Comparison of ENCODE assay signal across 8 mouse cellular contexts in the genomic region with DNA sequence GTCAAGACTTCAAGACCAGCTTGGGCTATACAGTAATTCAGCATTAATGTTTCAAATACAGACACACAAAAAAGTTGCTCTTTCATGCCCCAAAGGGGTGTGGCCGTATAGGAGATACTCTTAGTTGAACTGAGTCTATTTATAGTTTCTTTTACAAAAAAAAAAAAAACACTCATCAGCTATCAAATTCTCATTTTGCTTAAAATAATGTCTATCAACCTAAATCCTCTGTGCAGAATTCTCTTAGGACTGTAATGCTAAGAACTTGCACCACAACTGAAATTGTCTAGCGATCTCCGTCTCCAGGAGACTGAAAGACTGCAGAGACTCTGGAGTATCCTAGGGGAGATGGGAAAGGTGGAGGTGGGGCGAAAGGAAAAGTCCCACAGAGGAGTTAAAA. TPM values are rescaled to one million over a fixed set of nuclear protein-coding genes. Genes with fewer than 3 reads are reported as not detected.
A peak's percentile ranks its signal among the peaks of the same experiment; 100 is the strongest.
DNase-seq lines count a peak whose midpoint lies in the region; ATAC-seq lines count a peak whose summit lies in the region.

No protein-coding gene starts in this region.

- no peak for ATAC-seq in kidney, embryonic 16.5 days (ENCODE audit: low FRiP score, low TSS enrichment)
- no peak for ATAC-seq in hindbrain, embryonic 14.5 days (ENCODE audit: low FRiP score)
- ATAC-seq in midbrain, embryonic 15.5 days (replicated peaks) = no peak

- no peak overlapping the region for H3K27ac ChIP-seq in kidney, embryonic 16.5 days (ENCODE audit: low read length)
- no peak overlapping the region; the same call in 1 of the 2 replicates for H3K27ac ChIP-seq in brown adipose tissue, adult 24 weeks (replicated peaks; ENCODE audit: low read depth, low read length)
- peak overlapping the region; percentile 33; the same call in 1 of the 2 replicates for H3K27ac ChIP-seq in hindbrain, embryonic 14.5 days
- peak overlapping the region; percentile 26 for H3K27ac ChIP-seq in midbrain, embryonic 15.5 days

- H3K27me3 ChIP-seq in kidney, embryonic 16.5 days (ENCODE audit: insufficient read depth, low read length) = no peaks in the 10 kb centered on the region
- no peaks in the 10 kb centered on the region for H3K27me3 ChIP-seq in hindbrain, embryonic 14.5 days (ENCODE audit: control insufficient read depth, insufficient read depth, low read length)
- H3K27me3 ChIP-seq in midbrain, embryonic 15.5 days (replicated peaks) = no peaks in the 10 kb centered on the region

- no peaks in the 10 kb centered on the region for H3K36me3 ChIP-seq in kidney, embryonic 16.5 days (ENCODE audit: insufficient read depth, low read length)
- no peaks in the 10 kb centered on the region for H3K36me3 ChIP-seq in hindbrain, embryonic 14.5 days (replicated peaks; ENCODE audit: control insufficient read depth, insufficient read depth)
- H3K36me3 ChIP-seq in midbrain, embryonic 15.5 days (replicated peaks) = no peaks in the 10 kb centered on the region

- WGBS in kidney, embryonic 16.5 days = 15% methylated on average over 4 of the region's 4 CpGs
- WGBS in hindbrain, embryonic 14.5 days = 25% methylated on average over 4 of the region's 4 CpGs
- 20% methylated on average over 4 of the region's 4 CpGs for WGBS in midbrain, embryonic 15.5 days

- H3K9me3 ChIP-seq in kidney, embryonic 16.5 days (ENCODE audit: low read length) = no peaks in the 10 kb centered on the region
- no peaks in the 10 kb centered on the region for H3K9me3 ChIP-seq in hindbrain, embryonic 14.5 days (ENCODE audit: control insufficient read depth, low read length)
- no peaks in the 10 kb centered on the region for H3K9me3 ChIP-seq in midbrain, embryonic 15.5 days

- peak overlapping the region; percentile 70 for H3K9ac ChIP-seq in kidney, embryonic 16.5 days (replicated peaks; ENCODE audit: low read length)
- H3K9ac ChIP-seq in hindbrain, embryonic 14.5 days = peak overlapping the region; percentile 63
- H3K9ac ChIP-seq in midbrain, embryonic 15.5 days = peak overlapping the region; percentile 56

- peaks cover 16% of the 10 kb centered on the region for H3K4me1 ChIP-seq in kidney, embryonic 16.5 days (ENCODE audit: insufficient read depth, low read length)
- H3K4me1 ChIP-seq in brown adipose tissue, adult 24 weeks (ENCODE audit: control insufficient read depth, insufficient read depth, insufficient read length, low read length) = no peaks in the 10 kb centered on the region; the same call in 1 of the 2 replicates
- peaks cover 30% of the 10 kb centered on the region for H3K4me1 ChIP-seq in hindbrain, embryonic 14.5 days (replicated peaks; ENCODE audit: control insufficient read depth, insufficient read depth, low read length)
- H3K4me1 ChIP-seq in midbrain, embryonic 15.5 days = peaks cover 39% of the 10 kb centered on the region

- H3K4me3 ChIP-seq in kidney, embryonic 16.5 days (ENCODE audit: low read length) = peak overlapping the region; percentile 79
- peak overlapping the region; percentile 80 for H3K4me3 ChIP-seq in brown adipose tissue, adult 24 weeks (ENCODE audit: insufficient read depth, low read depth, low read length)
- peak overlapping the region; percentile 88 for H3K4me3 ChIP-seq in hindbrain, embryonic 14.5 days (replicated peaks; ENCODE audit: low read length)
- H3K4me3 ChIP-seq in midbrain, embryonic 15.5 days = peak overlapping the region; percentile 78

- no peak for DNase-seq in kidney, adult 11 months
- no peak for DNase-seq in hindbrain, embryonic 14.5 days (ENCODE audit: low spot score)
- DNase-seq in gastrocnemius, postnatal 25 days = no peak
- DNase-seq in urinary bladder, postnatal 10 days (ENCODE audit: low spot score) = no peak
- no peak for DNase-seq in spleen, postnatal 14 days (ENCODE audit: low spot score in 2 of 2)

- H3K4me2 ChIP-seq in kidney, embryonic 16.5 days (replicated peaks; ENCODE audit: low read depth, low read length) = peak overlapping the region; percentile 92
- peak overlapping the region; percentile 91 for H3K4me2 ChIP-seq in hindbrain, embryonic 14.5 days (replicated peaks)
- H3K4me2 ChIP-seq in midbrain, embryonic 15.5 days = peak overlapping the region; percentile 71

RNA-seq across cellular contexts. Expression of gene Klhl28, which starts 0.8 kb away (rescaled TPM):
- polyA plus RNA-seq in kidney, embryonic 16.5 days (2015; fragmentation: Nextera tagmentation; extraction: Ambion mirVana) = 9.0 and 10.4 TPM in 2 replicates
- 3.7 and 5.0 TPM in 2 replicates for polyA plus RNA-seq in brown adipose tissue, adult 24 weeks (2012; ENCODE audit: insufficient read depth, insufficient read length, missing spikeins)
- 33.1 and 33.8 TPM in 2 replicates for polyA plus RNA-seq in hindbrain, embryonic 14.5 days (2014; fragmentation: Nextera tagmentation; extraction: Ambion mirVana)
- polyA plus RNA-seq in midbrain, embryonic 15.5 days (2015; fragmentation: Nextera tagmentation; extraction: Ambion mirVana) = 27.2 and 27.7 TPM in 2 replicates
- total RNA-seq in gastrocnemius, postnatal 25 days (2021) = 1 to 10 TPM; 8.7 to 9.1 TPM

RNA-seq across cellular contexts. Expression of gene Togaram1, which starts 1.0 kb away (rescaled TPM):
- polyA plus RNA-seq in kidney, embryonic 16.5 days (2015; fragmentation: Nextera tagmentation; extraction: Ambion mirVana) = 28.7 and 32.0 TPM in 2 replicates
- 5.2 and 5.4 TPM in 2 replicates for polyA plus RNA-seq in brown adipose tissue, adult 24 weeks (2012; ENCODE audit: insufficient read depth, insufficient read length, missing spikeins)
- polyA plus RNA-seq in hindbrain, embryonic 14.5 days (2014; fragmentation: Nextera tagmentation; extraction: Ambion mirVana) = 25.1 and 26.4 TPM in 2 replicates
- polyA plus RNA-seq in midbrain, embryonic 15.5 days (2015; fragmentation: Nextera tagmentation; extraction: Ambion mirVana) = 19.1 and 25.4 TPM in 2 replicates
- total RNA-seq in gastrocnemius, postnatal 25 days (2021) = 1 to 10 TPM; 7.3 to 8.3 TPM

RNA-seq across cellular contexts. Expression of gene Gm527, which starts 46.9 kb away (rescaled TPM):
- polyA plus RNA-seq in kidney, embryonic 16.5 days (2015; fragmentation: Nextera tagmentation; extraction: Ambion mirVana) = 0.60 and 2.4 TPM in 2 replicates
- 3.7 and 5.3 TPM in 2 replicates for polyA plus RNA-seq in brown adipose tissue, adult 24 weeks (2012; ENCODE audit: insufficient read depth, insufficient read length, missing spikeins)
- 3.7 and 5.3 TPM in 2 replicates for polyA plus RNA-seq in hindbrain, embryonic 14.5 days (2014; fragmentation: Nextera tagmentation; extraction: Ambion mirVana)
- 1.7 and 2.4 TPM in 2 replicates for polyA plus RNA-seq in midbrain, embryonic 15.5 days (2015; fragmentation: Nextera tagmentation; extraction: Ambion mirVana)
- 1 to 10 TPM; 2.0 to 3.3 TPM for total RNA-seq in gastrocnemius, postnatal 25 days (2021)

Comparison
In these comparisons a context has a peak if more than half of its experiments do, and no peak if none do; other contexts are left out.
1. H3K27ac ChIP-seq: peak in hindbrain, embryonic 14.5 days (single experiment) and midbrain, embryonic 15.5 days (single experiment); none in kidney, embryonic 16.5 days (single experiment) and brown adipose tissue, adult 24 weeks (single experiment).
2. Peak in every context shown above with its lines, with median percentiles within 50 percentile points of each other: H3K4me2 ChIP-seq, H3K4me3 ChIP-seq and H3K9ac ChIP-seq.